Mouse (Mus musculus) kidney, postnatal 25 days (tissue): ENCODE data around the gene Casz1.

Source experiments
- DNase-seq, 2 experiments: peaks; one replicate each; pipeline ENCODE4 v3.0.0; 2021; ENCODE audit warnings: mixed read lengths in 2 of 2

The Casz1 gene

DNA sequence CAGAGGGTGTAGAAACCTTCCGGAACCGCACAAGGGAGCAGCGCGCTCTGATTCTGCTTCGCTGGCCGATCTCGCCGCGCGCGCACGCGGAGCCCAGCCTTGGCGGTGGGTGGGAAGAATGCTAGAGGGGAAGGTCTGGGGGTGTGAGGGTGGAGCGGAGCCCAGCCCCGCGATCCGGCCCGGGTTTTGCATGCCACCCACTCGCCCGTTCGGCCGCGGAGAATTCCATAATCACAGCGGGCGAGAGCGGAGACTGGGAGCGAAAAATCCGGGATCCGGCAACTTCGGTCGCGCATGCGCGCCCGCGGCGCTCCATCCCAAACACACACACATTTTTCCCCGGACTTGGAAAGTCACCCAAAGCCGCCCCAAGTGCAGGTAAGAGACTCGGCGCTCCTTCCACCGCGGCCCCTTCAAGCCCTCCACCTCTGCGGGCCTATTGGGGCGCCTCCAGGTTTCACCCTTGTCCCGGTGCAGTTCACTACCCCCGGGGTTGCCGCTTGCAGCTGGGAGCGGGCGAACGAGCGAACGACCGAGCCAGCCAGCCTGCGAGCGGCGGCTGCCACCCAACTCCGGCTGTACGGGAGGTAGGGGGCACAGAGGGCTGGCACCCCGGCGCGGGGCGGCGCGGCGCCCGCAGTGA lies at the start of gene Casz1:
Gene Casz1 (plus strand): TSS at position 293 of the 643 bp plus-strand sequence.
- DNase-seq, result peak; percentile 91 to 94

DNA sequence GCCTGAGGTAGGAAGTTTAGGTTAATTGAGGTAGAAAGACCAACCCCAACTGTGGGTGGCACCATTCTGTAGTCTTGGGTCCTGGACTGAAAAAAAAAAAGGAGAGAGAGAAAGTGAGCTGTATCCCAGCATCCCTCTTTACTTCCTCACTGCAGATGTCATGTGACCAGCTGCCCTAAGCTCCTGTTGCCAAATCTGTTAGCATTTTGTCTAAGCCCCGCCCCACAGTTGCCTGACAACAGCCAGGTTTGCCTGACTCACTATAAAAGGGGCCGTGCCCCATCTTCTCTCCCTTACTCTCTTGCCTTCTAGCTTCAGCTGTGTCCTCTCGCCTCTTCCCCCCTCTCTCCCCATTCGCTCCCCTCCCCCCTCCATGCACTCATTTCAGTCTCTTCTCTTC lies 45.4 kb upstream of the Casz1 start:
- DNase-seq, result peak in 1 of 2 experiments; percentile 23

DNA sequence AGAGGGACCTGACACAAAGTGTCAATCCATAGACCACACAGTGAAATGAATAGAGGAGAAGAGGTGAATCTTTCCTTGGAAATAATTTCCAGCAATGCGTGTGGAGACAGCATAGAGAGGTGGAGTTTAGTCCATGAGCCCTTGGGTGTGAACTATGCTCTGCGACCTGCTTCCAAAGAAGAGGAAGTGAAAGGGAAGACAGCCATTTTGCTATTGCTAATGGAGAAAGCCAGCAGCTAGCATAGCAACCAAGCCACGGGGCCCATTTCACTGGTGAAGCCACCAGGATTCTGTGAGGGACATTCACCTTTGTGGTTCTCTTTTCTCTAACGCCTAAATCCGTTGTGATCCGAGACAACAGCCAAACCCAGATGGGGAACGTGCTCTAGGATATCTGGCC lies 44.1 kb upstream of the Casz1 start:
- DNase-seq, result no peak

DNA sequence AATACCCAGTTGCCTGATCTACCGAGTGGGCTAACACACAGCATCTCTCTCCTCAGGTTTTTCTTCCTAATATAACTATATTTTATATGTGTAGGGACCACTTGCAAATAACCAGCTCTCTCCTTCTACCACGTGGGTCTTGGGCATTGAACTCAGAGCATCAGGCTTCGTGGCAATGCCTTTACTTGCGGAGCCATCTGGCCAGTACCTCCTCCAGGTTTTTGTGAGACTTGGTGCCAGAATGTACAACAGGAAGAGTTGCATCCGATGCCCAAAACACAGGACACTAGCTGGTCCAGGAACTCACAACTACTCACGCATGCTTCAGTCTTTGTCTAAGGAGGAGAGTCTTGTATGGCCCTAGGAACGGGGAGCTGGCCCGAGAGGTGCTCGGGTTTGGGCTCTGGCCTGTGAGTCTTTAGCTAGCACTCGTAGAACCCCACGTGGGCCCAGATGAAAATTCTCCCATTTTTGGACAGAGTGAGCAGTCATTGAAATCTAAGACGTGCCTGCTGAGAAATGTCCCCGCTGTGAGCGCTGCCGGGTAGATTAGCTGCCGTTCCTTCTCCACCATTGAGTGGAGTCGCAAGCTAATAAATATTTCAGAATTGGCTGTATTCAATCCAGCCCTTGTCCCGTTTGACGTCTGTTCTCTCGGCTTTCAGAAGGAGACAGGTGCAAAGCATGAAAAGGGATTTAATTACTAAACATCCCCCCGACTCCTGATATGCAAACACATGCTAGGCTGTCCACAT lies 38.0 kb upstream of the Casz1 start:
- no peak for DNase-seq

GRCm38 (mm10) chr4:148767655-148768305 lies 36.4 kb upstream of the Casz1 start:
- DNase-seq, result no peak

GRCm38 (mm10) chr4:148768649-148769048 lies 35.6 kb upstream of the Casz1 start:
- no peak for DNase-seq

GRCm38 (mm10) chr4:148770582-148771408 lies 33.4 kb upstream of the Casz1 start:
- DNase-seq, result no peak

- DNase-seq, result no peak
Observed at GRCm38 (mm10) chr4:148771409-148771929, 32.8 kb upstream of the Casz1 start.

DNA sequence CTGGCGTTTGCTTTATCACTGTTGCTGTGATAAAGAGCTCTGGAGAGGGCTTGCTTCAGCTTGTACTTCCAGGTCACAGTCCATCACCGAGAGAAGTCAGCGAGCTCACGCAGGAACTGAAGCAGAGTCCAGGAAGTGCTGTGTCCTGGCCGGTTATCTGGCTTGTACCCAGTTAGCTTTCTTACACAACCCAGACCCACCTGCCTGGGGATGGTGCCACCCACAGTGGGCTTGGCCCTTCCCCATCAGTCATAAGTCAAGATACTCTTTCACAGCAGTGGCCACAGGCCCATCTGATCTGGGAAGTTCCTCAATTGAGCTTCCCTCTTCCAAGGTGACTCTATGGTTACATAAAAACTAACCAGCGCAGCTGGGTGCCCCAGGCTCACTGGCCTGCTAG lies 31.6 kb upstream of the Casz1 start:
- no peak for DNase-seq

GRCm38 (mm10) chr4:148774036-148774435 lies 30.2 kb upstream of the Casz1 start:
- no peak for DNase-seq

GRCm38 (mm10) chr4:148775476-148776269 lies 28.6 kb upstream of the Casz1 start:
- DNase-seq, result no peak

DNA sequence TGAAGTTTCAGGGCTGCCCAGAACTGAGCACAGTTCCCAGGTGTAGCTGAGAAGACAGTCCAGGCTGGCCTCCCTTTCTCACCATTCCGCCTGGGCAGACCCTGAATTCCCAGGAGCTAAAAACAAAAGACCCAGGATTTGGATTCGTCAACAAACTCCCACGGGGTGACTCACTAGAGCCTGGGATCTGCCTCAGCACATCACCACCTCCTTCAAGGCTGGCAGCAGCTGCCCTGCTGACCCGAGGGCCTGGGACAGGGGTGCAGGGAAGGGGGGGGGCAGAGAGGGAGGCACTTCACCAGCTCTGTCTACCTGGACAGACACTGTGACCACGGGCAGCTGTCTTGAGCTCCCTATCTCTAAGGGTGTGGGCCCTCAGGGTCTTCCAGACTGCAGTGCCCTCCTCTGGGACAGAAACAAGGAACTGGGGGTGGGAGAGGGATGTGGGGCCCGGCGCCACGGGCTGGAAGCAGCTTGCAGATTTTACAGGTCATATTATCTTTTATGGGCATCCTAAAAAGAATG lies 24.1 kb upstream of the Casz1 start:
- DNase-seq, result no peak

DNA sequence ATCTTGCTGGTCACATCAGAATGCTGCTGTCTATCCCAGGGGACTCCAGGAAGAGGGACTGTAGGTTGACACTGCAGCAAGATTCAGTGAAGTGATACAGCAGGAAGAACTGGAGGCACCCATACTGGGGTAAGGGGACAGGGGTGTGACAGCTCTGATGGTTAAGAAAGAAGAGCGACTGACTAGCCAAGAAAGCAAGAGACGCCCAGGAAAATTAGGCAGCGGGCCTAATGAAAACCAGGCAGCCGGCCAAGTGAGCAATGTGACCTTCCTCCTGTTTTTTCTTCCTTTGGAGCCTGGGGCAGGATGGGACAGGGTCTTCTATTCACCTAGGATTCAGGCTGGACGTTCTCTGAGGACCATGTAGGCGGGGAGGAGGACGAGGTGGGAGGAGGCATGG lies 22.7 kb upstream of the Casz1 start:
- peak; percentile 61 to 70 for DNase-seq

- no peak for DNase-seq
Observed at GRCm38 (mm10) chr4:148782880-148783279, 21.3 kb upstream of the Casz1 start.

- no peak for DNase-seq
Observed at GRCm38 (mm10) chr4:148783760-148784159, 20.5 kb upstream of the Casz1 start.

DNA sequence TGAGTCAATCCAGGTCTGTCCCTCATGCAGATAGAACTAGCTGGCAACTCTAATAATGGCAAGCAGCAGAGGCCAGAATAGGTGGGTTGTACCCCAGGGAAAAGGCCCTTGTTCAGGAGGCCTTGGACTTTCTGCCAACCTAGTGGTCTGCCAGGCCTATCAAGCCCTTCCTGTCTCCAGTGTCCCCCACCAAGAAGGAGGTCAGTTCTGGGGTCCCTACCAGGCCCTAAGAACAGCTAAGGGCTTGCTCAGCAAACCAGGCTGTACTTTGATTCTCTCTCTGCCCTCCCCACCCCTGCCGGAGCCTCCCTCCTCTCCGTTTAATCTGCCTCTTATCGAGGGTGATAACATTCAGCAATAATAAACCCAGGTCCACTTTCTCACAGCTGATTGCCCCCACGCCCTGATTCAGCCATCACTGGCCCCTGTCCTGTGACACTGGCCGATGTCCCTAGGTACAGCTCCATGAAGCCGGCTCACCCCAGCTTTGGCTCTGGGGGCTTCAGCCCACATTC lies 19.1 kb upstream of the Casz1 start:
- no peak for DNase-seq

DNA sequence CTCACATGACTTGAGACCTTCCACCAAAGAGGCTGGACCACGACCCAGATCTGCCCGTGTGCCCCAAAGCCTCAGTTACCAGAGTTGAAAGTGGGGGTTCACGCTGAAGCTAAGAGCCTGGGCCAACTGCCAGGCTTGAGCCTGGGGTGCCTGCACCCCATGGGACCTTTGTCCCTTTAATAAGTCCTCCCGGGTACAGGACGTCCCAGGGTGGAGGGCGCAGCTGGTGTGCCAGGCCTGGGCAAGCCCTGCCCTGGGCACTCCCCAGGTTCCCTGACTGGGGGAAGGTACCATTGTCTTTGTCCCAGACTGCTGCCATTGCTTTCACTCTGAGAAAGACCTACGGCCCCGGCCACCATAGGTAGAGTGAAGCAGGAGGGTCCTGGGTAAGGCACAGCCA lies 18.2 kb upstream of the Casz1 start:
- DNase-seq, result no peak

DNA sequence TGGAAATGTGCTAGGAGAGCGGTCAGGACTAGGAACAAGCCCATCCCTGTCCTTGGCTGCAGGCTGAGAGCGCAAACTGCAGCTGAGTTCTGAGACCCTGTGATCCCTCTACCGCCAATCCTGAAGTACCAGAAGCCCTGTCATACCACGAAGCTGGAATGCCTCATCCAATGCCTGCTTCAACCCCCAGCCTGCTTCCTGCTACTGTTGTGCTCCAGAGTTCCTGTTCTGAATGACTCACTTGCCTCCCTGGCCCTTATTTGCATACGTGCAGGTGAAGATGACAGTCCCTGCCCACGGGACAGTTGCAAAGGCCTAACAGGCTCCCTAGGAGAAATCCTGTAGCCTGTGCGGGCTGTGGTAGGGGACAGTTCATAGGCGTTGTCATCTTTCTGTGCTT lies 13.3 kb upstream of the Casz1 start:
- no peak for DNase-seq

GRCm38 (mm10) chr4:148795038-148795437 lies 9.2 kb upstream of the Casz1 start:
- DNase-seq, result no peak

DNA sequence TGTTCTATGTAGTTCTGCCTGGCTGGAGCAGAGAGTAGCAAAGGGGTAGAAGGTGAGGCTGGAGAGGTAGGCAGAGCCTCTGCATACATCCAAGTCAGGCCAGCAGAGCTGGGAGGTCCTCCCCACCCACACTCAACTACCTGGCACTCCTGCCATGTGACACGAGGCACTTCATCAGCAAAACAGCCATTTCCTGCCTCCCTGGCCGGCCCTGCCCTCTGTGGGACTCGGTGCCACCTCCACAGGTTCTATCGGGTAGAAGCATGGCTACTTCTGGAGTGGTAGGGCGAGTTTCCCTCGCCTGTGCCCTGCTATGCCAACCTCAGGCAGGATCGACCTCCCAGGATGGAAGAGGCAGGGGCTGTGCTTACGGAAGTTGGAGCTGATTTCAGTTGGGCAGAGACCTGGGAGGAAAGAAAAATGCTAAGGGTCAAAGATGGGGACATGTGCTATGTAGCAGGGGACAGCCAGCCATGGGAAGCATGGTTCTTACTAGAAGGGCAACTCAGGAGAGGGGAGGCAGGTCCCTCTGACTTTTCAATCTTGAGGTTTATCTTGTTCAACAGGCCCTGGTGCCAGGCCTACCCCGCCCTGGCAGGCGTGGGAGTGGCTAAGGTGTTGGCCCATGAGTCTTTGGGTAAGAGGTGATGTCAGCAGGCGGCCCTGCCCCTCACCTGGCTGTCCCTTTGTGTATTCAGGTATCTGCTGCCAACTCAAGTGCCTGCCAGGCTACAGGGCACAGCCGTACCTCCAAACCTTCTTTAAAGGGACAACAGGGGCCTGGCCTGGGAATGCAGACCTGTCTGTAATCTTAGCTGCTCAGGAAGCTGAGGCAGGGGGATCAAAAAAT lies 6.5 kb upstream of the Casz1 start:
- peak; percentile 24 to 71 for DNase-seq
